ENCODE assay signal across 8 mouse cellular contexts in the genomic region with DNA sequence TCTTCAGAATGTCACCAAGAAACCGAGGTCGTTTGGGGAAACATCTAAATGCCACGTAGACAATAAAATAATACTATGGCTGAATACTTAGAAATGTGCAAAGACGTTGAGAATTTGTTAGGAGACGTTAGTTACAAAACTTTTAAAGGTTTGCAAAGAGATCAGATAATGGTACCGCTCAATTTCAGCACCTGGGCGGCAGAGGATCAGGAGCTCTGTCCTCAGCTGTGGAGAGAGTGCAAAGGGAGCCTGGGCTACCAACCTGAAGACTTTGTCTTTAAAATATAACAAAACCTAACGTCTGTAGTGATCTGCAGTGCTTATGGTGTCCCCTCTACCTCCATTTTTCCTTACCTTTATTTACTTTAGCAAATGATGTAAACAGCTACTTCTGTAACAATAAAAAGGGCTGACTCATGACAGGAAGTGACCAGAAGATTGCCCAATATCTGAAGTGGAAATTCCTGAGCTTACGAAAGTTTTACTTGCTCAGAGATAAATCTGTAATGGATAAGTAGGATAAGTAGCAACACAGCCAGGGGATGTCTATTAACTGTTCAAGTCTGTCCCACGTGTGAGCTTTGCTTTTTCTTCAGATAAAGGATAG. TPM values are rescaled to one million over a fixed set of nuclear protein-coding genes. Genes with fewer than 3 reads are reported as not detected.
DNase-seq lines count a peak whose midpoint lies in the region; ATAC-seq and TF ChIP-seq lines count a peak whose summit lies in the region.

No protein-coding gene starts in this region.

- no peak for TF ChIP-seq CTCF in kidney, postnatal 0 days (IDR thresholded peaks at IDR 0.05; ENCODE audit: low read depth)

- peak; percentile 60 for ATAC-seq in granulocyte monocyte progenitor cell, adult 5-6 weeks (replicated peaks; ENCODE audit: poor library complexity, severe bottlenecking)
- ATAC-seq in kidney, postnatal 0 days (replicated peaks; ENCODE audit: low FRiP score, low read depth) = no peak
- peak; percentile 45 for ATAC-seq in megakaryocyte, adult 5-6 weeks (ENCODE audit: poor library complexity, severe bottlenecking)

- H3K9me3 ChIP-seq in kidney, postnatal 0 days (replicated peaks; ENCODE audit: low read length) = no peaks in the 10 kb centered on the region

- intact Hi-C loops in heart, postnatal 14 days (cut with DNase I) = loop anchor here (10.0 kb wide), 1 partner anchor 71 kb away; no protein-coding TSS in a partner anchor

- peak overlapping the region; percentile 55 for H3K4me3 ChIP-seq in kidney, postnatal 0 days (replicated peaks; ENCODE audit: low read depth, low read length)

- no peaks in the 10 kb centered on the region for H3K27me3 ChIP-seq in kidney, postnatal 0 days (ENCODE audit: insufficient read depth, low read length)

- H3K9ac ChIP-seq in kidney, postnatal 0 days (ENCODE audit: low read depth, low read length) = peak overlapping the region; percentile 66

- peak; percentile 51 to 56 for DNase-seq in heart, adult 18-20 months
- no peak for DNase-seq in heart, postnatal 14 days
- DNase-seq in adrenal gland, postnatal 10 days = peak; percentile 30
- DNase-seq in kidney, postnatal 0 days (ENCODE audit: low spot score) = peak; percentile 48
- no peak for DNase-seq in ovary, postnatal 10 days (ENCODE audit: low spot score)
- no peak for DNase-seq in layer of hippocampus, adult 11-12 months (ENCODE audit: low spot score)

- 16% methylated on average over 10 of the region's 10 CpGs for WGBS in kidney, postnatal 0 days

- H3K27ac ChIP-seq in kidney, postnatal 0 days = peak overlapping the region; percentile 70

- no peaks in the 10 kb centered on the region for H3K36me3 ChIP-seq in kidney, postnatal 0 days (ENCODE audit: insufficient read depth, low read length)

- no peaks in the 10 kb centered on the region for H3K4me1 ChIP-seq in kidney, postnatal 0 days (replicated peaks; ENCODE audit: insufficient read depth, low read length)

- H3K4me2 ChIP-seq in kidney, postnatal 0 days (ENCODE audit: low read length) = peak overlapping the region; percentile 59

RNA-seq across cellular contexts. Expression of gene Ngly1, which starts 5.4 kb away (rescaled TPM):
- total RNA-seq in heart, adult 18-20 months (2021) = 10 to 100 TPM; 30.8 to 34.5 TPM
- 10 to 100 TPM; 36.7 to 37.6 TPM for total RNA-seq in heart, postnatal 14 days (2021)
- total RNA-seq in adrenal gland, postnatal 10 days (2021) = 10 to 100 TPM; 48.5 to 52.5 TPM
- total RNA-seq in granulocyte monocyte progenitor cell, adult 5-6 weeks (2014; fragmentation: Nextera tagmentation) = 26.1 and 31.9 TPM in 2 replicates
- total RNA-seq in granulocyte monocyte progenitor cell, adult 5-6 weeks (2017) = 18.0 and 45.4 TPM in 2 replicates
- 44.4 and 46.1 TPM in 2 replicates for polyA plus RNA-seq in kidney, postnatal 0 days (2015; fragmentation: Nextera tagmentation; extraction: Ambion mirVana)
- total RNA-seq in megakaryocyte, adult 5-6 weeks (2015) = 43.9 and 56.2 TPM in 2 replicates
- total RNA-seq in megakaryocyte, adult 5-6 weeks (2017) = 39.9 and 44.9 TPM in 2 replicates

RNA-seq across cellular contexts. Expression of gene Oxsm, which starts 5.9 kb away (rescaled TPM):
- total RNA-seq in heart, adult 18-20 months (2021) = 10 to 100 TPM; 21.5 to 24.8 TPM
- total RNA-seq in heart, postnatal 14 days (2021) = 10 to 100 TPM; 18.7 to 18.8 TPM
- 10 to 100 TPM; 22.1 to 26.7 TPM for total RNA-seq in adrenal gland, postnatal 10 days (2021)
- 19.2 and 24.4 TPM in 2 replicates for total RNA-seq in granulocyte monocyte progenitor cell, adult 5-6 weeks (2014; fragmentation: Nextera tagmentation)
- 11.2 and 14.4 TPM in 2 replicates for total RNA-seq in granulocyte monocyte progenitor cell, adult 5-6 weeks (2017)
- 2.3 and 2.7 TPM in 2 replicates for polyA plus RNA-seq in kidney, postnatal 0 days (2015; fragmentation: Nextera tagmentation; extraction: Ambion mirVana)
- total RNA-seq in megakaryocyte, adult 5-6 weeks (2015) = 11.7 and 14.8 TPM in 2 replicates
- total RNA-seq in megakaryocyte, adult 5-6 weeks (2017) = 8.5 and 9.2 TPM in 2 replicates

Comparison
In these comparisons a context has a peak if more than half of its experiments do, and no peak if none do; other contexts are left out.
1. DNase-seq: peak in heart, adult 18-20 months (2 of 2), adrenal gland, postnatal 10 days (single experiment) and kidney, postnatal 0 days (single experiment); none in heart, postnatal 14 days (0 of 2), ovary, postnatal 10 days (single experiment) and layer of hippocampus, adult 11-12 months (single experiment).